Mouse (Mus musculus): ENCODE data around the gene Gm9887.

- TF ChIP-seq POLR2A (IDR thresholded peaks at IDR 0.05; ENCODE audit: low read depth, low read length): no peak
- TF ChIP-seq CTCF (conservative IDR thresholded peaks at IDR 0.05; ENCODE audit: insufficient read depth, insufficient read length, low read depth, low read length): no peak
Measured at GRCm38 (mm10) chr12:69393076-69393475, 20.8 kb upstream of the Gm9887 start.
